In the genomic region with DNA sequence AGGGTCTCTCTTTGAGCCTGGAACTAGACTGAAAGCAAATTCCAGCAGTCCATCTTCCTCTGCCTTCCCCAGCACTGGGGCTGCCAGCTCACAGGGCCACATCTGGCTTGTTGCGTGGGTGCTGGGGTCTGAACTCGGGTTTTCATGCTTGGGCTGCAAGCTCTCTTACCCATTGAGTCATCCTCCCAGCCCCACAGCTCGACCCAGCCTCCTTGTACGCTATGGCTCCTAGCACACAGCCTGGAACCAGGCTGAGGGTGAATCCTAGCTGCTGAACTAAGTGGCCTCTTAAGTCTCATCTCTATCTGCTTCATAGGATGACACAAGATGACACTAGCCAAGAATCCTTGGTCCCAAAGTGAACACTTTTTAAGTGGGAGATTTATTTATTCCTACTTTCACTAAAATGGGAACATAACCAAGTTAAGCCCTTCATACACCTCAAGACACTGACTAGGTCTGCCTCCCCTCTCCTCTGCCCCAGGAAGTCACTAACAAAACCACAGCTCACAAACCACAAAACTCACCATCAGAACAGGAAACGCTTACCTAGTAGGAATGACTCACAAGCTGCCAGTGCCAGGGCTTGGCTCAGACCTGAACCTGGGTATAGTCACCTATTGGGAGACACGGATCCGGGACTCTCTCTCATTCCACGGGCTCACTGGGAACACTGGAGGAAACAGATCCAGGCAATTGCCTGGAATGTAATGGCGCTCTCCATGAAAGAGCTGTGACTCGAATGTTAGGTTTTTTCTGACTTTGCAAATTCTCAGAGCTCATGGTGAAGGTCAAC, we compare ENCODE assay signal across 9 mouse cellular contexts.
DNase-seq lines count a peak whose midpoint lies in the region; ATAC-seq lines count a peak whose summit lies in the region.
"Had no signal": no experiment of that assay in that cellular context is flagged by ENCODE, and none has a peak within 500 bp of the region (broad histone marks: within the 10 kb centered on the region; RNA-seq: fewer than 3 reads in every experiment).

No protein-coding gene starts in this region.

- no peaks in the 10 kb centered on the region for H3K36me3 ChIP-seq in forebrain, embryonic 12.5 days (replicated peaks)
- H3K36me3 ChIP-seq in kidney, embryonic 15.5 days = no peaks in the 10 kb centered on the region

- peak; percentile 97 for ATAC-seq in activated CD4-positive, CD25-positive, alpha-beta regulatory T cell, adult 4 months
- no peak for ATAC-seq in forebrain, embryonic 12.5 days (ENCODE audit: low FRiP score)
- no peak for ATAC-seq in kidney, embryonic 15.5 days (replicated peaks; ENCODE audit: low FRiP score)

- H3K27me3 ChIP-seq in forebrain, embryonic 12.5 days = 0 out of 2 replicates have a peak, but pooled peaks cover 6% of the 10 kb centered on the region
- no peaks in the 10 kb centered on the region for H3K27me3 ChIP-seq in kidney, embryonic 15.5 days

- H3K9ac ChIP-seq in forebrain, embryonic 12.5 days = no peak overlapping the region
- H3K9ac ChIP-seq in kidney, embryonic 15.5 days = no peak overlapping the region
- H3K9ac ChIP-seq: liver, embryonic 14.5 days had no signal

- WGBS in forebrain, embryonic 12.5 days = 79% methylated on average over 10 of the region's 10 CpGs
- 78% methylated on average over 10 of the region's 10 CpGs for WGBS in kidney, embryonic 15.5 days

- no peak overlapping the region for H3K27ac ChIP-seq in forebrain, embryonic 12.5 days
- H3K27ac ChIP-seq in kidney, embryonic 15.5 days = no peak overlapping the region
- H3K27ac ChIP-seq: liver, embryonic 14.5 days had no signal

- DNase-seq in cerebellum, postnatal 36 days = peak; percentile 59 to 66
- no peak for DNase-seq in cerebellum, adult 11-12 months
- DNase-seq in 3T3-L1 (ENCODE audit: low read depth, low spot score) (peak; percentile 74), MN1 (ENCODE audit: low spot score) (no peak)
- peak; percentile 84 for DNase-seq in naive thymus-derived CD4-positive, alpha-beta T cell, adult 2 months (ENCODE audit: low read depth)

- H3K4me3 ChIP-seq in forebrain, embryonic 12.5 days (replicated peaks) = no peak overlapping the region
- H3K4me3 ChIP-seq in kidney, embryonic 15.5 days (replicated peaks) = no peak overlapping the region

- H3K4me1 ChIP-seq in forebrain, embryonic 12.5 days = peaks cover 32% of the 10 kb centered on the region
- peaks cover 56% of the 10 kb centered on the region for H3K4me1 ChIP-seq in kidney, embryonic 15.5 days

- no peaks in the 10 kb centered on the region for H3K9me3 ChIP-seq in forebrain, embryonic 12.5 days
- H3K9me3 ChIP-seq in kidney, embryonic 15.5 days (replicated peaks) = no peaks in the 10 kb centered on the region

- H3K4me2 ChIP-seq in forebrain, embryonic 12.5 days = no peak overlapping the region
- no peak overlapping the region for H3K4me2 ChIP-seq in kidney, embryonic 15.5 days

Comparison
In these comparisons a context has a peak if more than half of its experiments do, and no peak if none do; other contexts are left out.
1. DNase-seq: peak in cerebellum, postnatal 36 days (2 of 2), 3T3-L1 (single experiment) and naive thymus-derived CD4-positive, alpha-beta T cell, adult 2 months (single experiment); none in cerebellum, adult 11-12 months (single experiment) and MN1 (single experiment).